Mouse (Mus musculus) midbrain, embryonic 14.5 days (tissue): ENCODE measurements around the gene 0610040J01Rik. TPM values are rescaled to one million over a fixed set of nuclear protein-coding genes. Genes with fewer than 3 reads are reported as not detected.
"Not testable (repeated sequence)": the region's sequence is repeated elsewhere in the genome, so short reads cannot be mapped to it uniquely, and the experiment has no call there.

Source experiments
- ATAC-seq: fragments of 200-750 bp; cut with Nextera tagmentation; 2 replicates; pipeline ENCODE4 v1.8.0; 2017; ENCODE audit warnings: moderate number of reproducible peaks, moderate library complexity; ENCODE audit not compliant: low FRiP score, low TSS enrichment
- DNase-seq: peaks from one replicate; pipeline ENCODE4 v3.0.0-alpha.2; 2015
- H3K27ac ChIP-seq: fragments of 300-500 bp; sonication (generic); replicated peaks from 2 replicates; pipeline ENCODE4 v1.5.1; 2014; ENCODE audit warnings: mild to moderate bottlenecking, low read depth, low read length, moderate library complexity
- H3K27me3 ChIP-seq: fragments of 300-500 bp; sonication (generic); 2 replicates; pipeline ENCODE4 v1.6.1; 2014; ENCODE audit warnings: low read length, control low read depth, mixed read lengths; ENCODE audit not compliant: control insufficient read depth, insufficient read depth
- H3K36me3 ChIP-seq: fragments of 300-500 bp; sonication (generic); 2 replicates; pipeline ENCODE4 v1.6.1; 2014; ENCODE audit warnings: low read length, control low read depth; ENCODE audit not compliant: control insufficient read depth, insufficient read depth
- H3K4me1 ChIP-seq: fragments of 300-500 bp; sonication (generic); 2 replicates; pipeline ENCODE4 v1.6.1; 2014; ENCODE audit warnings: mild to moderate bottlenecking, antibody characterized with exemption, low read length, control low read depth; ENCODE audit not compliant: control insufficient read depth, insufficient read depth
- H3K4me2 ChIP-seq: fragments of 300-500 bp; sonication (generic); 2 replicates; pipeline ENCODE4 v1.6.1; 2014; ENCODE audit warnings: mild to moderate bottlenecking, low read length, moderate library complexity
- H3K4me3 ChIP-seq: fragments of 300-500 bp; sonication (generic); replicated peaks from 2 replicates; pipeline ENCODE4 v1.5.1; 2014; ENCODE audit warnings: low read depth, low read length
- H3K9ac ChIP-seq: fragments of 300-500 bp; sonication (generic); replicated peaks from 2 replicates; pipeline ENCODE4 v1.6.1; 2014; ENCODE audit warnings: mild to moderate bottlenecking, low read length, moderate library complexity
- H3K9me3 ChIP-seq: fragments of 300-500 bp; sonication (generic); 2 replicates; pipeline ENCODE4 v1.6.1; 2016; ENCODE audit warnings: low read length, control low read depth, mixed read lengths; ENCODE audit not compliant: control insufficient read depth
- WGBS: fragments of 180-500 bp; shearing (Covaris S2); extraction: QIAGEN DNeasy Blood & Tissue Kit; methylation state at CpG from one replicate; pipeline ENCODE4 v1.1.7; 2014; 5-methylcytosine and 5-hydroxymethylcytosine counted together
- polyA plus RNA-seq: library from polyadenylated mRNA; unstranded; fragments of >200 nt; fragmentation: Nextera tagmentation; extraction: Ambion mirVana; gene quantifications from 2 replicates; pipeline ENCODE4 v1.2.1, GENCODE M21; 2014

The 0610040J01Rik gene
- polyA plus RNA-seq, 1 experiment from 2014 or later: 1.6 TPM

GRCm38 (mm10) chr5:63874880-63875279 lies 62.7 kb downstream of the 0610040J01Rik start:
- H3K9me3 ChIP-seq: no peaks in the 10 kb centered on the region
- no peaks in the 10 kb centered on the region; the same call in 1 of the 2 replicates for H3K27me3 ChIP-seq
- DNase-seq: no peak
- H3K36me3 ChIP-seq: no peaks in the 10 kb centered on the region
- H3K4me1 ChIP-seq: peaks cover 12% of the 10 kb centered on the region
- no peak overlapping the region for H3K4me3 ChIP-seq
- H3K27ac ChIP-seq: no peak overlapping the region
- ATAC-seq: no peak
- no peak overlapping the region for H3K4me2 ChIP-seq
- H3K9ac ChIP-seq: no peak overlapping the region
- 64% methylated on average over 16 of the region's 16 CpGs for WGBS

GRCm38 (mm10) chr5:63876081-63876480 lies 63.9 kb downstream of the 0610040J01Rik start:
- ATAC-seq (no peak), DNase-seq (no peak)
- Histone ChIP-seq H3K36me3 (no peaks in the 10 kb centered on the region), H3K4me2 (no peak overlapping the region), H3K4me1 (peaks cover 12% of the 10 kb centered on the region), H3K27ac (no peak overlapping the region), H3K9me3 (no peaks in the 10 kb centered on the region), H3K4me3 (no peak overlapping the region), H3K27me3 (no peaks in the 10 kb centered on the region; the same call in 1 of the 2 replicates), H3K9ac (no peak overlapping the region)
- 89% methylated on average over 4 of the region's 4 CpGs for WGBS

DNA sequence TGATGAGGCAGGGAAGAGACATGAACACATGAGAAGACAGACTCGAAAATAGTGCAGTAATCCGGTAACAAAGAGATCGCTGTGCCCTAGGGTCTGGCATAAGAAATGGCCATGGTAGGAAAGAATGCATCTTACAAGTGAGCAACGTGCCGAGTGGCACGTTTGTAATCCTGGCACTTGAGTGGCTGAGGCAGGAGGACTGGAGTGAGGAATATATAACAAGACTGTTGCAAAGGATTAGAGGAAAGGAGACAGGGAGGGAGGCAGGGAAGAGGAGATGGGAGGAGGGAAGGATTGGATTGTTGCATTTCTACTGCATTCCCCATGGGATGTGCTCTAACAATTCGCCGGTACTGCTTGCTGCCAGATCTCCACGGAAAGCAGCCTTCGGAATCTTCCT lies 66.9 kb downstream of the 0610040J01Rik start:
- Histone ChIP-seq H3K9me3 (no peaks in the 10 kb centered on the region), H3K4me2 (no peak overlapping the region), H3K27ac (no peak overlapping the region), H3K4me3 (no peak overlapping the region), H3K4me1 (no peaks in the 10 kb centered on the region), H3K9ac (no peak overlapping the region), H3K27me3 (no peaks in the 10 kb centered on the region; the same call in 1 of the 2 replicates), H3K36me3 (no peaks in the 10 kb centered on the region)
- peak; percentile 34 for DNase-seq
- 49% methylated on average over 10 of the region's 10 CpGs for WGBS
- no peak for ATAC-seq

- ATAC-seq (no peak), DNase-seq (no peak)
- no peaks in the 10 kb centered on the region for H3K27me3 ChIP-seq
- no peak overlapping the region for H3K9ac ChIP-seq
- no peaks in the 10 kb centered on the region for H3K9me3 ChIP-seq
- H3K4me2 ChIP-seq: no peak overlapping the region
- H3K4me1 ChIP-seq: no peaks in the 10 kb centered on the region
- no peaks in the 10 kb centered on the region for H3K36me3 ChIP-seq
- 87% methylated on average over 5 of the region's 5 CpGs for WGBS
- no peak overlapping the region for H3K4me3 ChIP-seq
- no peak overlapping the region for H3K27ac ChIP-seq
Observed at GRCm38 (mm10) chr5:63886292-63886691, 74.1 kb downstream of the 0610040J01Rik start.

- no peak for ATAC-seq
Observed at GRCm38 (mm10) chr5:63886709-63887108, 74.5 kb downstream of the 0610040J01Rik start.

DNA sequence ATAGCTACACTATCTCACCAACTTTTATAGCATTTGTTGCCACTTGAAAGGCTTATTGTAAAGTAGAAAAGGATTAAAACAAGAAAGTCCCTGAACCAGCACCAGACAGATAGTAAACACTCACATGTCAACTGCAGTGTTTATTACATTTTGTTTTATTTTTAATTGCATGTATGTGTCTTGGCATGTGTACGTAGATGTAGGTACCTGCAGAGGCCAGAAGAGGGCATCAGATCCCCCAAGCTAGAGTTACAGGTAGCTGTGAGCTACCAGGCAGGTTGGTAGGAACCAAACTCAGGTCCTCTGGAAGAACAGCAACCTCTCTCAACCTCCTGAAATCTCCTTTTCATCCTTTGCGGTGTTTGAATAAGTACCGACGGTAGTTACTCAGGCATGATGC lies 74.9 kb downstream of the 0610040J01Rik start:
- DNase-seq (no peak), ATAC-seq (no peak)
- Histone ChIP-seq H3K9me3 (no peaks in the 10 kb centered on the region), H3K36me3 (no peaks in the 10 kb centered on the region), H3K4me2 (no peak overlapping the region), H3K4me3 (no peak overlapping the region), H3K9ac (no peak overlapping the region), H3K27me3 (no peaks in the 10 kb centered on the region), H3K27ac (no peak overlapping the region), H3K4me1 (no peaks in the 10 kb centered on the region)
- WGBS: 96% methylated on average over 4 of the region's 4 CpGs

More at GRCm38 (mm10) chr5:63886709-63887108, 74.5 kb downstream of the 0610040J01Rik start:
- Histone ChIP-seq H3K9me3 (no peaks in the 10 kb centered on the region), H3K27me3 (no peaks in the 10 kb centered on the region), H3K4me1 (no peaks in the 10 kb centered on the region), H3K4me2 (no peak overlapping the region), H3K4me3 (no peak overlapping the region), H3K9ac (no peak overlapping the region), H3K36me3 (no peaks in the 10 kb centered on the region), H3K27ac (no peak overlapping the region)
- WGBS: 43% methylated on average over 6 of the region's 6 CpGs
- peak; percentile 80 for DNase-seq

DNA sequence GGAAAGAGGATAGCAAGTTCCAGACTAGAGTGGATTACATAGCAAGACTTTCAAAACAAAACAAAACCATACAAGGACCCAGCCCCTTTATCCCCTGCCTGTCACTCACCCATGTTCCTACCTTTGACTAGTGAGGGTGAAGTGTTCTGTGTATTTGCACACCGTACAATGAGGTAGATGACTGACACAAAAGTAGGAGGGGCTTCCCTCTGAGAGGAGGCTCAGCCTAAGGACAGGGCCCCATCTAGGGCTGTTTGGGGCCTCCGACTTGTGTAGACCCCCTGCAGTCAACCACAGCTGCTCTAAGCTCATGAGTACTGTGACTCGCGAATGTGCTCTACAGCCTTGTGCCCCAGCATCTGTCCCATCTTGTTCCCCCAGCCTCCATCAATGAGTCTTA lies 79.1 kb downstream of the 0610040J01Rik start:
- H3K9ac ChIP-seq: no peak overlapping the region
- no peak overlapping the region for H3K27ac ChIP-seq
- H3K36me3 ChIP-seq: no peaks in the 10 kb centered on the region
- H3K4me2 ChIP-seq: no peak overlapping the region
- H3K4me3 ChIP-seq: no peak overlapping the region
- ATAC-seq (no peak), DNase-seq (no peak)
- H3K27me3 ChIP-seq: no peaks in the 10 kb centered on the region
- no peaks in the 10 kb centered on the region for H3K9me3 ChIP-seq
- no peaks in the 10 kb centered on the region for H3K4me1 ChIP-seq
- 73% methylated on average over 4 of the region's 4 CpGs for WGBS

GRCm38 (mm10) chr5:63891912-63892311 lies 79.7 kb downstream of the 0610040J01Rik start:
- Histone ChIP-seq H3K9me3 (no peaks in the 10 kb centered on the region), H3K4me3 (no peak overlapping the region), H3K4me2 (no peak overlapping the region), H3K4me1 (no peaks in the 10 kb centered on the region), H3K27me3 (no peaks in the 10 kb centered on the region), H3K36me3 (no peaks in the 10 kb centered on the region), H3K9ac (no peak overlapping the region), H3K27ac (no peak overlapping the region)
- 87% methylated on average over 6 of the region's 6 CpGs for WGBS
- ATAC-seq (no peak), DNase-seq (no peak)

- ATAC-seq, H3K4me3 ChIP-seq, H3K9me3 ChIP-seq, H3K4me2 ChIP-seq, H3K9ac ChIP-seq, DNase-seq, H3K27me3 ChIP-seq, H3K36me3 ChIP-seq, H3K27ac ChIP-seq, H3K4me1 ChIP-seq: not testable (repeated sequence)
- 90% methylated on average over 5 of the region's 5 CpGs for WGBS
Observed at GRCm38 (mm10) chr5:63897001-63897819, 85.0 kb downstream of the 0610040J01Rik start.
